Mouse (Mus musculus) neural tube, embryonic 13.5 days (tissue): ENCODE measurements at regions not wholly inside any gene's neighbourhood (a gene's known extent, or its start where the extent isn't known, plus 50 kb on each side); places are given as distances from the start of the nearest gene placed in this dataset.

Experiments used
- ATAC-seq: fragments of 200-750 bp; cut with Nextera tagmentation; 2 replicates; pipeline ENCODE4 v1.8.0; 2017; ENCODE audit warnings: low read depth, mild to moderate bottlenecking, moderate TSS enrichment, moderate library complexity
- H3K27ac ChIP-seq: fragments of 300-500 bp; sonication (generic); replicated peaks from 2 replicates; pipeline ENCODE4 v1.5.1; 2015; ENCODE audit warnings: moderate library complexity, mild to moderate bottlenecking, inconsistent platforms
- H3K27me3 ChIP-seq: fragments of 300-500 bp; sonication (generic); 2 replicates; pipeline ENCODE4 v1.6.1; 2015; ENCODE audit warnings: mild to moderate bottlenecking, inconsistent platforms
- H3K36me3 ChIP-seq: fragments of 300-500 bp; sonication (generic); 2 replicates; pipeline ENCODE4 v1.6.1; 2015; ENCODE audit warnings: mild to moderate bottlenecking, inconsistent platforms
- H3K4me1 ChIP-seq: fragments of 300-500 bp; sonication (generic); replicated peaks from 2 replicates; pipeline ENCODE4 v1.6.1; 2015; ENCODE audit warnings: inconsistent platforms
- H3K4me2 ChIP-seq: fragments of 300-500 bp; sonication (generic); 2 replicates; pipeline ENCODE4 v1.6.1; 2015; ENCODE audit warnings: inconsistent platforms, mild to moderate bottlenecking, moderate library complexity
- H3K4me3 ChIP-seq: fragments of 300-500 bp; sonication (generic); 2 replicates; pipeline ENCODE4 v1.5.1; 2015; ENCODE audit warnings: mild to moderate bottlenecking, inconsistent platforms
- H3K9ac ChIP-seq: fragments of 300-500 bp; sonication (generic); 2 replicates; pipeline ENCODE4 v1.6.1; 2015; ENCODE audit warnings: moderate library complexity, mild to moderate bottlenecking, inconsistent platforms
- H3K9me3 ChIP-seq: fragments of 300-500 bp; sonication (generic); 2 replicates; pipeline ENCODE4 v1.6.1; 2016; ENCODE audit warnings: inconsistent platforms
- WGBS: fragments of 180-500 bp; shearing (Covaris S2); methylation state at CpG from one replicate; pipeline ENCODE4 v1.1.7; 2015; 5-methylcytosine and 5-hydroxymethylcytosine counted together

GRCm38 (mm10) chr9:43492236-43493000 lies 181.8 kb downstream of the Trim29 start:
- no peaks in the 10 kb centered on the region for H3K9me3 ChIP-seq
- no peaks in the 10 kb centered on the region for H3K36me3 ChIP-seq
- no peak overlapping the region for H3K9ac ChIP-seq
- H3K27me3 ChIP-seq, result no peaks in the 10 kb centered on the region
- no peak overlapping the region for H3K4me3 ChIP-seq
- no peak for ATAC-seq
- H3K27ac ChIP-seq, result no peak overlapping the region
- no peak overlapping the region for H3K4me2 ChIP-seq
- peaks cover 15% of the 10 kb centered on the region for H3K4me1 ChIP-seq
- 42% methylated on average over 7 of the region's 7 CpGs for WGBS

DNA sequence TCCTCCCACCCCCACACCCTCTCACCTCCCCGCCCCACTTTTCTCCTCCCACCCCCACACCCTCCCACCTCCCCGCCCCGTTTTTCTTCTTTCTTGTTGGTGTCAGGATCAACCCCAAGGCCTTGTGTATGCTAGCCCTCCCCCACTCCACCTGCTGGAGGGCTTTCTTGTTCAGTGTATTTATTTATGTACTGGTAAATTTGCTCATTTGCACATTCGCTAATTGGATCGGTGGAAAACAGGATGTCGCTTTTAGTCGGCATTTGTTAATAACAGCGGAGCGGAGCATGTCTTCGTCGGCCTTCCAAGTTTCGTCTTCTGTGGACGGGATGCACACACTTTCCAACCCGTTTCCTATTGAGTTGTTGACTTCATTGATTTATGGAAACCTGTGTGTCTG lies 187.9 kb downstream of the Trim29 start:
- Histone ChIP-seq H3K9me3 (no peaks in the 10 kb centered on the region), H3K4me1 (no peaks in the 10 kb centered on the region), H3K4me3 (no peak overlapping the region), H3K27me3 (no peaks in the 10 kb centered on the region), H3K27ac (no peak overlapping the region), H3K4me2 (no peak overlapping the region), H3K9ac (no peak overlapping the region), H3K36me3 (no peaks in the 10 kb centered on the region)
- WGBS, result 50% methylated on average over 14 of the region's 14 CpGs
- ATAC-seq, result no peak

- H3K9me3 ChIP-seq, result no peaks in the 10 kb centered on the region
- H3K4me3 ChIP-seq, result no peak overlapping the region
- 53% methylated on average over 14 of the region's 14 CpGs for WGBS
- no peaks in the 10 kb centered on the region for H3K27me3 ChIP-seq
- H3K4me1 ChIP-seq, result peaks cover 26% of the 10 kb centered on the region
- H3K27ac ChIP-seq, result peak overlapping the region; percentile 75
- H3K4me2 ChIP-seq, result no peak overlapping the region
- H3K36me3 ChIP-seq, result no peaks in the 10 kb centered on the region
- no peak for ATAC-seq
- H3K9ac ChIP-seq, result no peak overlapping the region
Observed at GRCm38 (mm10) chr9:43504270-43504932, 193.8 kb downstream of the Trim29 start.

DNA sequence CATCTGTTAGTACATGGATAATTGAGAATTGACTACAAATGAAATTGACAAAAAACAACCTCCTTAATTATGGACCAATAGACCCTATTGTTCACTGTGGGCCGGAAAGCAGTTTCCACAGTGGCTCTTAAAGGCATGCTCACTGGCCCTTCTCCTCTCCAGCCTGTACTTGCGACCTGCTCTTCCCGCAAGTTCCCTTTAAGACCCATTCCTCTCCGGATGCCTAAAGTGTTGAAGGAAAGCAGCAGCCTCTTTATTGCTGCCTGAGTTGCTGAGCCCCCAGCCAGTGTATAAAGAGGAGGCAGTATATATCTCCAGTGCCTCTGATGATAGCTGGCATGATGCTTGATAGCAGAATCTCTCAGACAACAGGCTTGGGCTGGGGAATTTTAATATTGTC lies 195.2 kb downstream of the Trim29 start:
- no peak overlapping the region for H3K9ac ChIP-seq
- H3K9me3 ChIP-seq, result no peaks in the 10 kb centered on the region
- no peak overlapping the region for H3K4me3 ChIP-seq
- ATAC-seq, result peak; percentile 89
- peak overlapping the region; percentile 17; the same call in 1 of the 2 replicates for H3K4me2 ChIP-seq
- peaks cover 26% of the 10 kb centered on the region for H3K4me1 ChIP-seq
- H3K27ac ChIP-seq, result peak overlapping the region; percentile 75
- no peaks in the 10 kb centered on the region for H3K36me3 ChIP-seq
- H3K27me3 ChIP-seq, result no peaks in the 10 kb centered on the region
- 9% methylated on average over 4 of the region's 4 CpGs for WGBS

DNA sequence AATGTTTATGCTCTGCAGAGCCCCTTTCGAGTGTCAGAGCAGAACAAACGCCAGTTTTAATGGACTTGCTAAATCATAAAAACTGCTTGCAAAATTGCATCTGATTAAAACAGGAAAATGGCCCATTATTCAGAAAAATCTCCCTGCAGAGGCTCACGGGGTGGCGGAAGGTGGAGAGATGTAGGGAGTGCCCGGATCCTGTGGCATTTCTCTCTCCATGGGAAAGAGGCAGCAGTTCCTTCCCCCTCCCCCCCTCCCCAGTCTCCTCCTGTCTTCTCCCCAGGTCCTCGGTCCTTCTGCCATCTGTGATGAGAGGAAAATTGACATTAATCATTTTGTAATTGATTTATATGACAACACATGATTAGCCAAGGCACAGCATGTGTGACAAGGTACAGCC lies 195.6 kb downstream of the Trim29 start:
- 15% methylated on average over 6 of the region's 6 CpGs for WGBS
- ATAC-seq, result peak; percentile 67
- peak overlapping the region; percentile 17; the same call in 1 of the 2 replicates for H3K4me2 ChIP-seq

GRCm38 (mm10) chr9:43512806-43513205 lies 202.2 kb downstream of the Trim29 start:
- no peaks in the 10 kb centered on the region for H3K9me3 ChIP-seq
- H3K4me2 ChIP-seq, result no peak overlapping the region
- no peak overlapping the region for H3K27ac ChIP-seq
- 34% methylated on average over 6 of the region's 6 CpGs for WGBS
- H3K4me3 ChIP-seq, result no peak overlapping the region
- H3K36me3 ChIP-seq, result no peaks in the 10 kb centered on the region
- ATAC-seq, result no peak
- no peaks in the 10 kb centered on the region for H3K27me3 ChIP-seq
- no peak overlapping the region for H3K9ac ChIP-seq
- no peaks in the 10 kb centered on the region for H3K4me1 ChIP-seq

More for the DNA sequence above, 195.6 kb downstream of the Trim29 start:
- no peaks in the 10 kb centered on the region for H3K27me3 ChIP-seq
- no peak overlapping the region for H3K4me3 ChIP-seq
- no peaks in the 10 kb centered on the region for H3K36me3 ChIP-seq
- peak overlapping the region; percentile 75 for H3K27ac ChIP-seq
- no peaks in the 10 kb centered on the region for H3K9me3 ChIP-seq
- H3K9ac ChIP-seq, result no peak overlapping the region
- H3K4me1 ChIP-seq, result peaks cover 26% of the 10 kb centered on the region

- no peak overlapping the region for H3K4me3 ChIP-seq
- H3K27ac ChIP-seq, result no peak overlapping the region
- no peaks in the 10 kb centered on the region for H3K9me3 ChIP-seq
- H3K4me1 ChIP-seq, result no peaks in the 10 kb centered on the region
- no peak for ATAC-seq
- H3K9ac ChIP-seq, result no peak overlapping the region
- no peaks in the 10 kb centered on the region for H3K36me3 ChIP-seq
- H3K4me2 ChIP-seq, result no peak overlapping the region
- H3K27me3 ChIP-seq, result no peaks in the 10 kb centered on the region
- 86% methylated on average over 16 of the region's 16 CpGs for WGBS
Observed at GRCm38 (mm10) chr9:43514731-43515458, 204.2 kb downstream of the Trim29 start.

- no peak overlapping the region for H3K27ac ChIP-seq
- H3K4me3 ChIP-seq, result no peak overlapping the region
- 86% methylated on average over 3 of the region's 3 CpGs for WGBS
- ATAC-seq, result no peak
- H3K27me3 ChIP-seq, result 0 out of 2 replicates have a peak, but pooled peaks cover 4% of the 10 kb centered on the region
- no peak overlapping the region for H3K9ac ChIP-seq
- H3K4me2 ChIP-seq, result no peak overlapping the region
- no peaks in the 10 kb centered on the region for H3K9me3 ChIP-seq
- H3K4me1 ChIP-seq, result peaks cover 16% of the 10 kb centered on the region
- H3K36me3 ChIP-seq, result no peaks in the 10 kb centered on the region
Observed at GRCm38 (mm10) chr9:43520931-43521330, 210.3 kb downstream of the Trim29 start.

DNA sequence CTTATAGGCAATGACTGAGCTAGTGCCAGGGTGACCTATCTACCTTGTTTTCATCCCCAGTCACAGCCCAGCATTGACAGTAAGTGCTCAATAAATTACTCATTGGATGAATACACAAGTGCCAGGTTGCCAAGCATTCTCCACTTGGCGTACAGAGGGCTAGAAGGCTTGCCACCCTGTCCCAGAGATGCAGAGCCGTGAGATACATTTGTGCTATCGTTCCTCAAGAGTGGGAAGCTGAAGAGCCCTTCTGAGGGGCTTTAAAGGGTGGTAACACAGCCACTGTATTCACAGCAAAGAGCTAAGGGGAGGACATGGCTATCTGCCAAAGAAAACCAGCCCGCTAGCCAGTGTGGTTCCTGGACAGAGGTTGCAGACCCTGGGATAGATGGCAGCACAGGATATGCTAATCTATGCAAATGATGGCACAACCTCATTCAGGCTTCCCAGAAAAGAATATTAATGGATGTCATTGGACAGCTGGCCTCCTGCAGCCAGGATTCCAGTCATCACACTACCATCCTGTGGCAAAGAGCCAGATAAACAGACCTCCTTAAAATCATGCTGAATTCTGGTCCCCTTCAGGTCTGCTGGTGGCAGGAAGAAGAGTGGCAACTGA lies 214.4 kb downstream of the Trim29 start:
- 28% methylated on average over 4 of the region's 4 CpGs for WGBS
- 0 out of 2 replicates have a peak overlapping the region, but pooled peaks have one; percentile 18 for H3K27ac ChIP-seq
- H3K27me3 ChIP-seq, result 0 out of 2 replicates have a peak, but pooled peaks cover 4% of the 10 kb centered on the region
- H3K4me3 ChIP-seq, result no peak overlapping the region
- H3K4me2 ChIP-seq, result no peak overlapping the region
- no peaks in the 10 kb centered on the region for H3K9me3 ChIP-seq
- no peak overlapping the region for H3K9ac ChIP-seq
- no peaks in the 10 kb centered on the region for H3K36me3 ChIP-seq
- peaks cover 34% of the 10 kb centered on the region for H3K4me1 ChIP-seq
- peak; percentile 71 for ATAC-seq

- Histone ChIP-seq H3K9me3 (no peaks in the 10 kb centered on the region), H3K4me3 (no peak overlapping the region), H3K27ac (no peak overlapping the region), H3K36me3 (no peaks in the 10 kb centered on the region), H3K4me1 (peaks cover 15% of the 10 kb centered on the region), H3K9ac (no peak overlapping the region), H3K27me3 (0 out of 2 replicates have a peak, but pooled peaks cover 6% of the 10 kb centered on the region), H3K4me2 (no peak overlapping the region)
- ATAC-seq, result no peak
- 77% methylated on average over 2 of the region's 2 CpGs for WGBS
Observed at GRCm38 (mm10) chr9:43532187-43532586, 211.6 kb upstream of the Nectin1 start.

GRCm38 (mm10) chr9:43535967-43536366 lies 207.8 kb upstream of the Nectin1 start:
- 89% methylated on average over 7 of the region's 7 CpGs for WGBS
- Histone ChIP-seq H3K4me3 (no peak overlapping the region), H3K4me2 (no peak overlapping the region), H3K9me3 (no peaks in the 10 kb centered on the region), H3K4me1 (no peaks in the 10 kb centered on the region), H3K27ac (no peak overlapping the region), H3K27me3 (0 out of 2 replicates have a peak, but pooled peaks cover 6% of the 10 kb centered on the region), H3K9ac (no peak overlapping the region), H3K36me3 (no peaks in the 10 kb centered on the region)
- no peak for ATAC-seq

DNA sequence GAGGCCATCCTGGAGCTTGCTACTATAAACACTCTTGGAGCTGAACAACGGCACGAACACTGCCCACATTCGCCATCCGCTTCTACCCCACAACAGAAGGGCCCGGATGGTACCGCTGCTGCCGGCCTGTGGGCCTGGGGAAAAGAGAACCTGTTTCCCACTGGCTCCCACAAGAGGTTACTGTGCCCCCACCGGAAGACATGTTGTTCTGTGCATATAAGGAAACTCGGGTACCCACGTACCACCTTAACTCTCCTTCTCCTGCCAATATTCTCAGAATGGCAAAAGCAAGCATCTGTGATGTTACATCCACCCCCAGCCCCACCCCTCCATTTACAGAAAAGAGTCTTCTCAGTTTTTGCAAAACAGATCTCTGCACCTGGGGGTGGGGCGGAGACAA lies 206.7 kb upstream of the Nectin1 start:
- Histone ChIP-seq H3K27ac (no peak overlapping the region), H3K4me1 (no peaks in the 10 kb centered on the region), H3K4me3 (no peak overlapping the region), H3K27me3 (0 out of 2 replicates have a peak, but pooled peaks cover 6% of the 10 kb centered on the region), H3K9ac (no peak overlapping the region), H3K36me3 (no peaks in the 10 kb centered on the region), H3K4me2 (no peak overlapping the region), H3K9me3 (no peaks in the 10 kb centered on the region)
- ATAC-seq, result no peak
- WGBS, result 84% methylated on average over 11 of the region's 11 CpGs
